Mouse (Mus musculus) mouse embryonic stem cell (cell line): Measurements from ENCODE around the gene Tut4.

Experiments used
- in situ Hi-C, 2 experiments: fragments of 300-500 bp; cut with MboI; formaldehyde crosslinking; loops; 1 replicate in 1 of 2; 3 replicates in 1 of 2; pipeline ENCODE4 v1.14.3; 2019 to 2020; ENCODE audit warnings: low sequenced_read_pairs in 2 of 2, low pct_unique_long_range_greater_than_20kb in 1 of 2, mixed read lengths in 1 of 2; ENCODE audit not compliant: unreplicated experiment in 1 of 2

The Tut4 gene

DNA sequence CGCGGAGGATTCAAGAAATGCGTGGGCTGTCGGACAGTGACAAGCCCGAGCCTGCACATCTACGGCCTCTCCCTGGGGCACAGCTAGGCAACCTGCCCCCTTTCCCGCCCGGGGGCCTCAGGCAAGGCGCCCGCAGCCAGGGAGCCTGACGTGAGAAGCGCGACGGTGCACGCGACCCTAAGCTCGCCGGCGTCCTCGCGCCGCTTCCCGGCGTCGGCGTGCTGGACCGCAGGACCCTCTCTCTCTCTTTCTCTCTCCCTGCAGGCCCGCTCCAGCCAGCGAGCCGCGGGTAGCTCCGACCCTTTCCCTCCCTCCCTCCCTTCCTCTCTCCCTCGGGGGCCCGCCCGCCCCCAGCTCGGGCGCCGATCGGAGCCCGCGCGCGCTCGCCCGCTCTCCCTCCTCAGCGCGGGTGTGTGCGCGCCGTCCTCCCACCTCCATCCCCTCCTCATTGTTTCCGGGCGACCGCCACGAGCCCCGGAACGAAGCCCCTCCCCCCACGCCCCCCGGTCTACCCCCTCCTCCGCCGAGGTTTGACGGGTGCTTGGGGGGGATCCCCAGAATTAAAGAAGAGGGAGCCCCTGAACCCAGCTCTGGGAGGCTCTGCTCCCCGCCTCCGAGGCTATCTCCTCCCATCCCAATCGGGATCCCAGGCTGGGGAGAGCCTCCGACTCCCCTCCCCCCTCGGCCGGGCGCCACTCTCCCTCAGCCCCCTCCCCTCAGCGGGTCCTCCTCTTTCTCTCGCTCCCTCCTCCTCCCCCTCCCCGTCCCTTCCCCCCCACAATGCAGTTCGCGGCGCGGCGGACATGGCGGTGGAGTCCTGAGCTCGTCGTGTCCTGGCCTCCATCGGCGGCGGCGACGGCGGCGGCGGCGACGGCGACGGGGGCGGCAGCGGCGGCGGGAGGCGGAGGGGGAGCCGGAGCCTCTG is at the start of gene Tut4:
Gene Tut4, plus strand, starts transcription at position 196 of the 925 bp plus-strand sequence.
- in situ Hi-C loops = no loop called here

DNA sequence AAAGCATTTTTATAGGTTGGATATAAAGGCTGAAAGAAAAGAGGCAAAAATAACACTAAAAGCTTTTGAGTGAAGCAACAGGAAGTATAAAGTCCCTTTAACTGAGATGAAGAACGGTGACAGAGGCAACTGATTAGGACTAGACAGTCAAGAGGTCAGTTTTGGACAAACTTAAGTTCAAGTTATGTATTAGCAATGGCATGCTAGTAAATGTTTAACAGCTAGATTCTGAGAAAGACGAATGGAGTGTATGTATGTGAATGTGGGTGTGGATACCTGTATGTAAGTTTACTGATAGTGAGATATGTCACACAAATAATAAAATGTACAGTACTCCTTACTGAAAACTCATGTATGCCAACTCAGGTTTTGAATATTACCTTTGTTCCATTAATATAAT is 34.6 kb upstream of the Tut4 start:
- in situ Hi-C loops = no loop called here

DNA sequence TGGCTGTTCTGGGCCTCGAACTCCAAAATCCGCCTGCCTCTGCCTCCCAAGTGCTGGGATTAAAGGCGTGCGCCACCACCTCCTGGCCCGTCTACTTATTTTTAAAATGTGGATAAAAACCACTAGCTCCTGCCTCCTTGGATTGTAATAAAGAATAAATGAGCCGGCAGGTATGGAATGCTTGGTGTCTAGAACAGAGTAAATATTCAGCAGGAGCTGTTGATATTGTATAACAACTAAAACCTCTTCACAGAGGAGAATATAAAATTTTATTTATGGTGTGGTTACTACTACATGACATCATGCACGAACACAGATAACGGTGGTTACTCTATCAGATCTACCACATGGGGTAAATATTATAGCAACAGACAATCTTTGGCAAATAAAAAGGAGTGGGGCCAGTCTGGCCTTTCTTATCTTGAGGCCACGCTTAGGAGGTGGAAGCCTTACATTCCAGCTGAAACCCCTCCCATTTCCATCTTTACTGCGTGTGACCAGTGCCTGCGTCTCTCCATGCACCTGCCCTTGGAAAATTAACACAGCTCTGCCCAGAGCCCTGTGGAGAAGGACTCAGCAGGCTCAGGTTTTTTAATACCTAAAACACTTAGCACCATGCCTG is 31.4 kb upstream of the Tut4 start:
- in situ Hi-C loops = no loop called here

DNA sequence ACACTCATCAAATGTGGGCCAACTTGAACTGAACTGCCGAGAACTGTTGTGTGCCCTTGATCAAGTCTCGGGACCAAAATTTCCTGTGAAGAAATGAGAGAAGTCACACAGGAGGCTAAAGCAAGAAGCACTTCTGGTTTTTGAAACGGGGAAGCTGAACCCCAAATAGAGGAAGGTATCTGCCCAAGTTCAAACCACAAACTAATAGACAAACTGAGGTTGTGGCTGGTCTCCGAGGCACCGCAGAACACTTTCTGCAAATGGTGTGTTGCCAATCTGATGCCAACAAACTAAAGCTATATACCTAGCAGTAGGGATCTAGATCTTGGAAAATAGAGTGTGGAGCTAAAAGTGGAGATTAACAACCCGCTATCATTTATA is 30.9 kb upstream of the Tut4 start:
- in situ Hi-C loops = no loop called here

DNA sequence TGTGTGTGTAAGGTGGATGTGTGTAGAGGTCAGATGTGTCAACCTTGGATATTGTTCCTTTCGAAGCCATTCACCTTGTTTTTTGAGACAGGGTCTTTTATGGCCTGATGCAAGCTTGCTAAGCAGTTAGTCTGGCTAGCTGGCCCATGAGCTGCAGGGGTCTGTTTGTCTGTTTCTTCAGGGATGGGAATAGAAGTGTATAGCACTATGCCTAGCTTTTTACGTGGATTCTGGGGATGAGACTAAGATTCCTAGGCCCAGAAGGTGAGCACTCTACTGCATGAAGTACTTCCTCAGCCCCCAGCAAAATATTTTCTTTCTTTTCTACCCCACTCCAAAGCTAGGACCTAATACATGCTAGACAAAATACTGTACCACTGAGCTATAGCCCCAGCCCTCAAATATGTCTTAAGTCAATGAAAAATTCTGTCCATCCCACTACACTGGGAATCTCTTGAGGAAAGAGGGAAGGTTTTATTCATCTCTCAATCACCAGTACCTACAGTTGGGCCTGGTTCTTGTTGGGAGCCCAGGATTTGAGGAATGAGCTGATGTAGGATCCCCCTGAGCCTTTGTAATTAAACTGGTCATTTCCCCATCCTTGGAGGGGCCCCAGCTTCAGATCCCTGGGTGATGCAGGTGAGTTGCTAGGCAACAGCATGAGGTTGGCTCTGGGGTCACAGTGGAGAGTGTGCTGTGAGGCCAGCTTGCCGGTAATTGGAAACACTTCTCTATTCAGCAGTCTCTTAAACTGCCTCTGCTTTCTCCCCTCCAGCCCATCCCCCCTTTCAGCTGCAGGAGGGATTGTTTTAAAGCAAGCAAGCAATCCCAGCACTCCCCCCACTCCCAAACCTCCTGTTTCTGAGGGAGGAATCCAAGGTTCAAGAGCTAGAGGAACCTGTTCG is 28.3 kb upstream of the Tut4 start:
- in situ Hi-C loops = no loop called here

DNA sequence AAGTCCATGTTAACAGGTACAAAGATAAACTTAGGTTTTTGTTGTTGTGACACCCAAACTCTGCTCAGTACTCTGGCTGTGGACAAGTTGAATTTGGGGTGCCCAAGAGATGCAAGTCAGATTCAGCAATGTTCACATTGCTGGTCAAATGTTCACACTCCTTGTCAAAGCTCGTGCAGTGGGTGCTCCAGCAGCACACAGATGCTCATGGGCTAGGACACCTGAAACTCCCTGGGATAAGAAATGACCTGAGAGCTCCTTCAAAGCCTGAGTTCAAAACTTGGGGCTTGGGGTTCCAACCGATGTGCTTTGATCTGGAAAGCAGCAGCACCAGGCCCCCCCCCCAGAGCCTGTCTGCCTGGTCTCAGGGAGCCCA is 27.7 kb upstream of the Tut4 start:
- in situ Hi-C loops = no loop called here

DNA sequence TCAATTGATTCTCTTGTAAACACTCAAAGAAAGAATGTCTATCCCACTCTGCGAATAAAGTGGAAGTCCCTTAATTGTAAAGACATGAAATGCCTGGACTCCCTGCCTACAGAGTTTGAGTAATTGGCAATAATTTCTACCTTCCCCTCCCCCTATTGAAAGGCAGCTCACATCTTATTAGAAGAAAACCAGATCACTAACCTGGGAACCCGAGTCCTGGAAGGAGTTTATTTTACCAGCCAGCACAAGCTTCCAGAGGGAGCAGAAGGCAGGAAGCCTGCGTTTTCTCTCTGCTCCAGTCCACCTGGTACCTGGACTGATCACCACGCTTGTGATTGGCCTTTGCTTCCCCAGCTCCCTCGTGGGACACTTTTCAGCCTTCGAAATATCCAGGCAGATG is 25.9 kb upstream of the Tut4 start:
- in situ Hi-C loops = no loop called here

DNA sequence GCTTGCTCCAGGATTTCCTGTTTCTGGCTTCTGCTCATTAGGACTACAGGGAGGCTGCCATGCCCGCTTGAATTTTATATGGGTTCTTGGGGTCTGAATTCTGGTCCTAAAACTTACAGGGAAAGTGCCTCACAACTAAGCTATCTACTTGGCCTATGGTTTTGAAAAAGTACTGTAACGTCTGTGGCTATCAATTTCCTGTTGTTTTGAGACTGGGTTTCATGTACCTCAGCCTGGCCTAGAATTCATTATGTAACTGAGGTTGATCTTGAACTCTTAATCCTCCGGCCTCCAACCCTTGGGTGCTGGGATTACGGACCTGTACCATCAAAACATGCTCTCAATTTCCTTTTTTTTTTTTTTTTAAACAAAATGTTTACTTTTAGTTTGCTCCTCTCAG is 25.0 kb upstream of the Tut4 start:
- in situ Hi-C loops = no loop called here

DNA sequence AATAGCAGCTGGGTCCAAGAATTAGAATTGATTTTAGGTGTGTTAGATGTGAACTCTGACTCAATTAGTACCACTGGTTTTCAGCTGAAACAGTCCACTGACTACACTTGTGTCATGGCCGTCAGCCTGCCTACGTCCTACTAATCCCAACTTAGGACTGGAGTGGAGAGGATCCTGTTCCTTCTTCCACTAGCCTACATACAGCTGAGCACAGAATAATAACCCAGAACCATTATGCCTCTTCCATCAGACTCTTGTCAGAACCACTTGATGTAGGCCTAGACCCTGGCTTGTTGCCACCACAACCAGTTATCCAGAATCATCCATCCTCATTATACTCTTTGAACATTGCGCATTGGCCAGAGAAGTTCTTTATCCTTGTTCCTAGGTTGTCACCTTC is 24.4 kb upstream of the Tut4 start:
- in situ Hi-C loops = no loop called here

DNA sequence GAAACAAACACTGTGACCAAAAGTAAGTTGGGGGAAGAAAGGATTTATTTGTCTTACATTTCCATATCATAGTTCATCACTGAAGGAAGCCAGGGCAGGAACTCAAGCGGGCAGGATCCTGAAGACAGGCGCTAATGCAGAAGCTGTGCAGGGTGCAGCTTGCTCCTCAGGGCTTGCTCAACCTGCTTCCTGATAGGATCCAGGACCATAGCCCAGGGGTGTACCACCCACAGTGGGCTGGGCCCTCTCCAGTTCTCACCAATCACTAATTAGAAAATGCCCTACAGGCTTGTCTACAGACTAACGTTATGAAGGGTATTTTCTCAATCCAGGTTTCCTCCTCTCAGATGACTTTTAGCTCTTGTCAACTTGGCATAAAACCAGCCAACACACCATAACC is 23.6 kb upstream of the Tut4 start:
- in situ Hi-C loops = no loop called here

DNA sequence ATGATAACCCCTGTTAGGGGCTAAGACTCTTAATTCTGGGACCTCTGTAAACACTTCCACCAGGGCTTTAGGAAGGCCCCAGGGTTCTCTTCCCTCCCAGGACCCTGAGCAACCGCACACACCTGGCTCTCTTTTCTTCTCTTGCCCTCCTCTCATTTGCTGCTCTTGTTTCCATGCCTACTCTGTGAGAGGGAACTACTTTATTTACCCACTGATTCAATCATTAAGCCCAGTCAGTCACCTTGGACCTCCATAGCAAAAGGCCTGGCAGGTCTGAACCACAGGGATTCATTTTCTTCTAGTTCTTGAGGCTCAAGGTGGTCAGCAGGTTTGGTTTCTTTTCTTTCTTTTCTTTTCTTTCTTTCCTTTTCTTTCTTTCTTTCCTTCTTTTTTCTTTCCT is 23.0 kb upstream of the Tut4 start:
- in situ Hi-C loops = no loop called here

DNA sequence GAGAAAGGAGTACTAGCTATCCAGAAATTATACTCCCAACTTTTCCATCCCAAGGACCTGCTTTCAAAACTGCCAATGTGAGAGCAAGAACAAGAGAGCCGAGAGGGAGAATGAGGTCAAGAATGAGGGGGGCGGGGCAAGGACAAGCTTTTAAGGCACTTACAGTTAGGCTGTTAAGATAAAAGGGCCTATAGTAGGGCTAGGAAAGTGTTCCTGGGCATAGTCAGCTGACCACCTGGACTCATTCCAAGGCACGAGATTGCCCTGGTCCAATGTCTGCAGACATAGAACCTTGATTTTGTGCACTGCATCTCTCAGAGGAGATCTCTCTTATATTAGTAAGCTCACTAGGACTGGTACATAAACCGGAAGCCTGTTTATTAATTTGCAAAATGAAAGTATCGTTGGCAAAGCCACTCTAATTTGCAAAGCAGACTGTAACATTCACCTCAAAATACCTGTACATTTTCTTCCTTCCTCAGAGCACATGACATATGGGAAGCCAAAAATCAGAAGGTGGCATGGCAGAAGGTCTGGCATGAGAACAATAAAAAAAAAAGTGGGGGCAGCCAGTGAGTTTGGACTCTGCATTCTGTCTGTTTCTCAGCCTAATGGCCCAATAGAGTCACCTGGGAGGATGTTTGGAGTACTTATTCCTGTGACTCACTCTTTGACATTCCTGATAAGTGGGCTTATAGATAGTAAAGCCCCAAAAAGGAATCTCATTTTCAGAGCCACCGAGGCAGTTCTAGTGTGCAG is 21.0 kb upstream of the Tut4 start:
- in situ Hi-C loops = no loop called here

DNA sequence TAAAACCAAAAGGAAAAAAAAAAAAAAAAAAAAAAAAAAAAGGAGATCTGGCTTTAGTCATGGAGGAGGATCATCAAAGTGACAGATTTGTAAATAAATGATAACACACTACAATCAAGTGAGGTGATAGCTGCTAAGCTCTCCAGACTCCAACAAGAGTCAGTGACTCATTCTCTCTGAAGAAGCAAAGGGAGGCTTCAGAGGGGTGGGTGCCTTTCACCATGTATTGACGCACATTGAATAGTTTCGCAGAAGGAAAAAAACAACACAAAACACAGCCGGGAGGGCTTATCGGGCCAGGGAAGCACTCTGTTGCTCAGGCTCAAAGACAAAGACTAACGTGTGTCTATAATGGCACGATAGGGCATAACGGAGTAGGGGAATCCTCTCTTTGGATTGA is 11.1 kb upstream of the Tut4 start:
- in situ Hi-C loops = no loop called here

DNA sequence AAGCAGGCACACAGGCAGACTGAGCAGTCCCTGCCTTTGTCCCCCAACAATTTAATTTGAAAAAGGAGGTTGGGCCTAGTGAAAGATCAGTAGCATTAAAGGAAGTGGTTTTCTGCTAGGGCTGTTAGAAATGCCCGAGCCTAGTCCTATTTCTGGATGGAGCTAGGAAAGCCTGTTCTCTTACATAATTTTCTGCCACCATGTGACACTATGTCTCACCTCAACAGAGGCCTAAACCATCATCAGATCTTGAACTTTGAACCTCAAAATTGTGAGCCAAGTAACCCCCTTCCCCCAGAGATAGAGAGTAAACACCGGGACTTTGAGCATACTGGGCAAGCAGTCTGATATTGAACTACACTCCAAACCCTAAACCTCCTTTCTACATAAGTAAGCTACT is 3.2 kb upstream of the Tut4 start:
- in situ Hi-C loops = no loop called here

DNA sequence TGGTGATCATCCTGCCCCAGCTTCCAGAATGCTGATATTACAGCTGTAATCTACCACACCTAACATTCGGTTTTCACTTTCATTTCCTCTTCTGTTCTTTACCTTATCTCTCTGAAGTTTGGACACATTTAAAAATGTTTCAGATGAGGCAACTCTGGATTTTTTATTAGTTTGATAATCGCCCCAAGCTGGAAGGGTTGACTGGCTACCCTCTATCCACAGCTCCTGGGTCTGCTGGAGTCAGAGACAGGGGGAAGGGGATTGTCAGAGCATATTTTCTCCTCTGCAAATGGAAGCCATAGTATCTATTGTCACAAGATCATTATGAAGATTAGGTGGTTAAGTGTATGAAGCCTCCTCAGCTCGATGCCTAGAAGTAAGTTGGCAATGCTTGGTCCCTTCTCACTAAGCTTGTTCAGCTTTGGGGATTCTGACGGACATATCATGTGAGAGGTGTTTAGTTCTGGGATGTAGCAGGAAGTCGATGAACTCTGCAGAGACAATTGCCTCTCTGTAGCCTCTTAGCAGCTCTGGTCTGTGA is 955 bp upstream of the Tut4 start:
- in situ Hi-C loops = no loop called here

DNA sequence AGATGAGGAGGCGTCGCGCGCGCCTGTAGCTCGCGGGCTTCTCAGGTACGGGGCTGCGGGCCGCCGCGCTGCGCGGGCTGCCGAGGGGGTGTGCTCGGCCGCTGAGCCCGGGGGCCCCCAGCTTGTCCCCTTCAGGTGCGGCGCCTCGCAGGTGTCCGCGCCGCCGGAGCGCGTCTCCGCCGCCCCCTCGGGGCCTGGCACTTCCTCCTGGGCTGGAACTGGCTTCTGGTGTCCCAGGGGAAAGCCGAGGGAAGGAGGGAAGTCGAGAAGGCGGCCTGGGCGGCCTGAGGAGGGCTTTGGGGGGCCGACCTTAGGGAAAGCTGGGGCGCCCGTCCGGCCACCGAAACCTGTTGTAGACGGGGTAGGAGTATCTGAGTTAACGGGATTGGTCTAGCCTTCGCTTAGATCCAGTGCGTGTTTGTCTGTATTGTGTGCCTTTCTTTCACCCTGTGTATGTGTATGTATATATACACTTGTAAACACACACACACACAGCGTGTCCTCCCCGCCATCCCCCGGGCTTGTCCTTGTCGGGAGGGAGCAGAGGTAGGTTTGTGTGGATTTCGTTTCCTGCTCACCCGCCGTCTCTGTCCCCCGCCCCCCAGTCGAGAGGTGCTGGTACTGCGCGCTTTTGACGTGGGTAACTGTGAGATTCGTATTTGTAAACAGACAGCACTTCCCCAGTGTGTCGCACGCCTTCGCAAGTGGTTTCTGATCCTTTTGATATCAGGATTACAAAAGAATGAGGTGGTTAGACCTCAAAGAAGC is 1.1 kb downstream of the Tut4 start:
- in situ Hi-C loops = no loop called here

DNA sequence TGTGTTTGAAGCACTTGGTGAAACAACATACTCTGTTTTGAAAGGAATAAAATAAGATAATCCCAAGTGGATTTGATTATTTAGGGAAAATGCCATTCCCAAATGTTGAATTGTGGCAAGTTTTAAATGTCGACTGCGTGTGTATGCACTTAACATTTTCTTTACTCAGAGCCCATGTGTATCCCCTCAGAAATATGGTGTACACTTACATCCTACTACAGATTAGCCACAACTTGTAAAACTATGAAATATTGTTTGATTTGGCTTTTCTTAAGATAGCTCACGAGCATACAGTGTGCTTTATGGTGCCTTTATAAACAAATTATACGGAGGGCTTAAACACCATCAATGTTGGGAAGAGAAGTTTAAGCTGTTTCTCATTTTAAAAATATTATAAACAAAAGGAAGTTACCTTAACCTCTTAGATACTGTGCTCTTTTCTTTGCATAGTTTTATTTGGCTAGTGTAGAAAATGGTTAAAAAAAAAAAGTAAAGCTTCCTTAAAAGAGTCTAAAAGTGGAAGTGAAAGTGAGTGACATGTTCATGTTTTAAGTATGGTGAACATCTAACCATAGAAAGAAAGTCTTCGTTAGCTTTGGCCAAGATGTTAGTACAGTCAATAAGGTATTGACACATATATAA is 2.2 kb downstream of the Tut4 start:
- in situ Hi-C loops = no loop called here
